Mouse (Mus musculus): ENCODE measurements at regions not wholly inside any gene's neighbourhood (a gene's known extent, or its start where the extent isn't known, plus 50 kb on each side); places are given as distances from the start of the nearest gene placed in this dataset.
A peak's percentile ranks its signal among the peaks of the same experiment; 100 is the strongest.

DNA sequence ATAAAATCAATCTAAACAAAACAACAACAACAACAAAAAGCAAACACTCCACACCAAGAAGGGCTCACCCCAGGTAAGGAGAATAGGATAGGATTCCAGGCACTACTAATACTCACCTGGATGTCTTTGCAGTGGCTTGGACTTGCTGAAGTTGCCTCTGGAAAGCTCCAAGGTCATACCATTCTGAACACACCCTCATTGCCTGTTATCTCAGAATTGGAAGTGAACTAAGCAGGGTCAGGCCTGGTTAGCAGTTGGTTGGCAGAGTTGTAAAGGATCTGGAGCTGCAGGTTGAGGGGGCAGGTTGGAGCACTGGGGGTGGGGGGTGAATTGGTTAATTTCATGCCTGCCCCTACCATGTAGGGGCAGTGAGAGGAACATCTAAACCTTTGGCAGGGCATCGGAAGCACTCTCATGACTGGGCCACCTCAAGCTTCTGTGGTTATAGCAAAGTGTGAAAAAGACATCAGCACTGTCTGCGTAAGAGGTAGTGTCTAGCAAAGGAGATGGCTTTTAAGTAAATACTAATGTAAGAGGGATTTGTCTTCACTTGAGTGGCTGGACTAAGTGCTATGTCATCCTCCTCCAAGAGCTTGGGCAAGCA lies 169.5 kb downstream of the Cd47 start:
- ATAC-seq (ENCODE audit: insufficient read depth, low read depth) (no peak; the same call in 1 of the 2 replicates), DNase-seq (ENCODE audit: low spot score) (no peak)
- H3K27me3 ChIP-seq (ENCODE audit: control insufficient read depth, insufficient read depth, low read length), result no peaks in the 10 kb centered on the region
- H3K36me3 ChIP-seq (replicated peaks; ENCODE audit: control insufficient read depth, insufficient read depth, low read length), result no peaks in the 10 kb centered on the region
- no peaks in the 10 kb centered on the region for H3K9me3 ChIP-seq (replicated peaks; ENCODE audit: control insufficient read depth, low read length)
- no peak overlapping the region for H3K9ac ChIP-seq (replicated peaks; ENCODE audit: low read depth, low read length)
- TF ChIP-seq EP300 (IDR thresholded peaks at IDR 0.05; ENCODE audit: low read depth) (no peak), CTCF (IDR thresholded peaks at IDR 0.05; ENCODE audit: low read depth) (no peak)
- H3K27ac ChIP-seq (ENCODE audit: low read depth), result peak overlapping the region; percentile 32
- WGBS, result 85% methylated on average over 2 of the region's 2 CpGs
- no peak overlapping the region for H3K4me2 ChIP-seq (ENCODE audit: low read depth, low read length)
- peaks cover 20% of the 10 kb centered on the region for H3K4me1 ChIP-seq (ENCODE audit: control insufficient read depth, insufficient read depth)
- no peak overlapping the region for H3K4me3 ChIP-seq (ENCODE audit: low read depth, low read length)

DNA sequence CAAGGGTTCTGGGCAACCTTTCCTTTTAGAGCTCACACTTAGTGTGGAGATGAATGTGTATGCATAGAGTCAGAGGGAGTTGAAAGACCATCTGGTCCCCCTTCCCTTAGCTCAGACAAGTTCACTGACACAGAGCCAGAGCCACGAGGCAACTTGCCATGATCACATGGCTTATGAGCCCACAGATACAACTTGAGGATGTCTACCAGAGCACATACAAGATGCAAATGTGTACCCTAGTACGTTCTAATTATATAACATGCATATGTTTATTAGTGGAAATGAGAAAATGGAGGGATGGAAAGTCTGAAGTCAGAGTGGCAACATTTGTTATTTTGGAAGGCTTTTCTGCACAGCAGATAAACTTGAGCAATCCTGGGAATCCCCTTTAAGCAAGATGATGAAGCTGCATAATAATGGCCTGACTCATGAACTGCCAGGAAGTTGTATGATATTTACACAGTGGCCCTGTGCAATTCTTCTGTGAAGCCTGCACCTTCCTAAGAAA lies 170.0 kb downstream of the Cd47 start:
- peaks cover 15% of the 10 kb centered on the region for H3K4me1 ChIP-seq (ENCODE audit: control insufficient read depth, insufficient read depth)
- DNase-seq (ENCODE audit: low spot score) (peak; percentile 47), ATAC-seq (ENCODE audit: insufficient read depth, low read depth) (no peak)
- H3K9me3 ChIP-seq (replicated peaks; ENCODE audit: control insufficient read depth, low read length), result no peaks in the 10 kb centered on the region
- H3K27me3 ChIP-seq (ENCODE audit: control insufficient read depth, insufficient read depth, low read length), result no peaks in the 10 kb centered on the region
- peak overlapping the region; percentile 32 for H3K27ac ChIP-seq (ENCODE audit: low read depth)
- no peak overlapping the region for H3K4me3 ChIP-seq (ENCODE audit: low read depth, low read length)
- no peak overlapping the region for H3K4me2 ChIP-seq (ENCODE audit: low read depth, low read length)
- WGBS, result 46% methylated on average over 2 of the region's 2 CpGs
- H3K36me3 ChIP-seq (replicated peaks; ENCODE audit: control insufficient read depth, insufficient read depth, low read length), result no peaks in the 10 kb centered on the region
- no peak for TF ChIP-seq EP300 (IDR thresholded peaks at IDR 0.05; ENCODE audit: low read depth)
- no peak overlapping the region for H3K9ac ChIP-seq (replicated peaks; ENCODE audit: low read depth, low read length)

DNA sequence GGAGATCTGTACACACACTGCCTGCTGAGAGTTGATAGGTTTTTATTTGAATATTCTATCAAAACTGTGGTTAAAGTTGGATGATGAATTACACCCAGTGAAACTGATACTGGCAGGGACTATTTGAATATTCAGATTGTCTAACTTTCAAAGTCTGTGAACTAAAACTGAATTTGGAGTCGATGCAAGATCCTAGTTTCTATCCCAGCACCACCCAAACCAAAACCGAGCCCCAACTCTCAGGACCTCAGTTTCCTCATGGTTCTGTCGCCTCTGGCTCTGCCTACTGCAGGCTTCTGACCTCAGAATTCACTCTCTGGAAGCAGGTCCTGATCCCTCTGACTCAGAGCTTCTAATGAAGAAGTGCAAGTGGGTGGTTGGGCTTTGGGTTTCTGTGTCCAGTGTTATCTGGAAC lies 170.8 kb downstream of the Cd47 start:
- no peaks in the 10 kb centered on the region for H3K9me3 ChIP-seq (replicated peaks; ENCODE audit: control insufficient read depth, low read length)

GRCm38 (mm10) chr16:49977276-49977675 lies 176.9 kb downstream of the Cd47 start:
- WGBS, result 59% methylated on average over 2 of the region's 2 CpGs
- DNase-seq (ENCODE audit: low spot score) (no peak), ATAC-seq (ENCODE audit: insufficient read depth, low read depth) (no peak)
- H3K36me3 ChIP-seq (replicated peaks; ENCODE audit: control insufficient read depth, insufficient read depth, low read length), result no peaks in the 10 kb centered on the region
- no peak overlapping the region for H3K4me2 ChIP-seq (ENCODE audit: low read depth, low read length)
- TF ChIP-seq EP300 (IDR thresholded peaks at IDR 0.05; ENCODE audit: low read depth) (no peak), CTCF (IDR thresholded peaks at IDR 0.05; ENCODE audit: low read depth) (no peak)
- H3K9ac ChIP-seq (replicated peaks; ENCODE audit: low read depth, low read length), result no peak overlapping the region
- no peak overlapping the region for H3K4me3 ChIP-seq (ENCODE audit: low read depth, low read length)
- H3K27ac ChIP-seq (ENCODE audit: low read depth), result no peak overlapping the region
- no peaks in the 10 kb centered on the region for H3K4me1 ChIP-seq (ENCODE audit: control insufficient read depth, insufficient read depth)
- no peaks in the 10 kb centered on the region for H3K9me3 ChIP-seq (replicated peaks; ENCODE audit: control insufficient read depth, low read length)
- no peaks in the 10 kb centered on the region for H3K27me3 ChIP-seq (ENCODE audit: control insufficient read depth, insufficient read depth, low read length)

More for the DNA sequence above, 170.8 kb downstream of the Cd47 start:
- TF ChIP-seq CTCF (IDR thresholded peaks at IDR 0.05; ENCODE audit: low read depth), result no peak
- no peak for TF ChIP-seq EP300 (IDR thresholded peaks at IDR 0.05; ENCODE audit: low read depth)
- H3K9ac ChIP-seq (replicated peaks; ENCODE audit: low read depth, low read length), result no peak overlapping the region
- H3K27ac ChIP-seq (ENCODE audit: low read depth), result no peak overlapping the region
- no peak overlapping the region for H3K4me3 ChIP-seq (ENCODE audit: low read depth, low read length)
- no peaks in the 10 kb centered on the region for H3K36me3 ChIP-seq (replicated peaks; ENCODE audit: control insufficient read depth, insufficient read depth, low read length)
- ATAC-seq (ENCODE audit: insufficient read depth, low read depth), result no peak
- no peak overlapping the region for H3K4me2 ChIP-seq (ENCODE audit: low read depth, low read length)
- no peak for DNase-seq (ENCODE audit: low spot score)
- 79% methylated on average over 3 of the region's 3 CpGs for WGBS
- H3K4me1 ChIP-seq (ENCODE audit: control insufficient read depth, insufficient read depth), result peaks cover 8% of the 10 kb centered on the region
- no peaks in the 10 kb centered on the region for H3K27me3 ChIP-seq (ENCODE audit: control insufficient read depth, insufficient read depth, low read length)

- Histone ChIP-seq H3K4me1 (ENCODE audit: control insufficient read depth, insufficient read depth) (no peaks in the 10 kb centered on the region), H3K27ac (ENCODE audit: low read depth) (no peak overlapping the region), H3K9me3 (replicated peaks; ENCODE audit: control insufficient read depth, low read length) (no peaks in the 10 kb centered on the region), H3K9ac (replicated peaks; ENCODE audit: low read depth, low read length) (no peak overlapping the region), H3K27me3 (ENCODE audit: control insufficient read depth, insufficient read depth, low read length) (no peaks in the 10 kb centered on the region), H3K4me3 (ENCODE audit: low read depth, low read length) (no peak overlapping the region), H3K36me3 (replicated peaks; ENCODE audit: control insufficient read depth, insufficient read depth, low read length) (no peaks in the 10 kb centered on the region), H3K4me2 (ENCODE audit: low read depth, low read length) (no peak overlapping the region)
- DNase-seq (ENCODE audit: low spot score), result no peak
- no peak for ATAC-seq (ENCODE audit: insufficient read depth, low read depth)
- no peak for TF ChIP-seq EP300 (IDR thresholded peaks at IDR 0.05; ENCODE audit: low read depth)
- no peak for TF ChIP-seq CTCF (IDR thresholded peaks at IDR 0.05; ENCODE audit: low read depth)
- WGBS, result 85% methylated on average over 4 of the region's 4 CpGs
Observed at GRCm38 (mm10) chr16:49979426-49979940, 179.2 kb downstream of the Cd47 start.

DNA sequence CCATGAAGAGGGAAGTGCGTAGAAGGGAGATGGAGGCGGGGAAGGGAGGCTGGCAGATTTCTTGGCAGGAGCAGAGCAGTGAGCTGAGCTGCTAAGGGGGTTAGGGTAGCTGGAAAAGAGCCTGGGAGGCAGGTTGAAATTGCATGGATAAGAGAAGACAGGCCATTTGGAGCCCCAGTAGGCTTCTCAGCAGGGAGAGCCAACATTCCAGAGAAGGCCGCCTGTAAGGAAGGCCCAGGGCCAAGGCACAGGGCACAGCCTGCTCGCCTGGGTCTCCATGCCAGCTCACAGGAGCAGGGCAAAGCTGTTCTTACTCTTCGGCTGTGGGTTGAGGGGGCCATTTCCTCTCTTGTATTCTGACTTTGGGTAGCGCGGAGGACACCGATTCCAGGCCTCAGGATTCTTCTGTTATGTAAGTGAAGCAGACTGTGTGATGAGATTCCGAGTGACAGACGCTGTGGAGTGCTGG lies 179.9 kb downstream of the Cd47 start:
- TF ChIP-seq EP300 (IDR thresholded peaks at IDR 0.05; ENCODE audit: low read depth), result no peak
- TF ChIP-seq CTCF (IDR thresholded peaks at IDR 0.05; ENCODE audit: low read depth), result no peak
- no peaks in the 10 kb centered on the region for H3K9me3 ChIP-seq (replicated peaks; ENCODE audit: control insufficient read depth, low read length)
- DNase-seq (ENCODE audit: low spot score), result no peak
- H3K4me2 ChIP-seq (ENCODE audit: low read depth, low read length), result no peak overlapping the region
- no peak overlapping the region for H3K9ac ChIP-seq (replicated peaks; ENCODE audit: low read depth, low read length)
- ATAC-seq (ENCODE audit: insufficient read depth, low read depth), result no peak
- H3K27me3 ChIP-seq (ENCODE audit: control insufficient read depth, insufficient read depth, low read length), result no peaks in the 10 kb centered on the region
- no peak overlapping the region for H3K4me3 ChIP-seq (ENCODE audit: low read depth, low read length)
- H3K27ac ChIP-seq (ENCODE audit: low read depth), result no peak overlapping the region
- no peaks in the 10 kb centered on the region for H3K4me1 ChIP-seq (ENCODE audit: control insufficient read depth, insufficient read depth)
- H3K36me3 ChIP-seq (replicated peaks; ENCODE audit: control insufficient read depth, insufficient read depth, low read length), result no peaks in the 10 kb centered on the region
- WGBS, result 55% methylated on average over 10 of the region's 10 CpGs
